Mouse (Mus musculus) kidney, adult 8-10 months (tissue): Measurements from ENCODE around the gene Fn3krp.

Source experiments
- DNase-seq, 2 experiments: peaks; one replicate each; pipeline ENCODE4 v3.0.0; 2022

The Fn3krp gene

GRCm38 (mm10) chr11:121420830-121421552 is at the start of gene Fn3krp:
Fn3krp (plus strand) TSS chr11:121421401.
- DNase-seq = peak; percentile 100

GRCm38 (mm10) chr11:121373305-121373704 is 47.9 kb upstream of the Fn3krp start:
- DNase-seq = no peak

GRCm38 (mm10) chr11:121378644-121379043 is 42.6 kb upstream of the Fn3krp start:
- DNase-seq = no peak

GRCm38 (mm10) chr11:121380294-121380693 is 40.9 kb upstream of the Fn3krp start:
- no peak for DNase-seq

GRCm38 (mm10) chr11:121387750-121388553 is 33.2 kb upstream of the Fn3krp start, which contains the start of gene Rab40b:
Rab40b (minus strand) TSS chr11:121388251.
- DNase-seq = peak; percentile 94 to 96

GRCm38 (mm10) chr11:121388554-121388945 is 32.7 kb upstream of the Fn3krp start:
- no peak for DNase-seq

- no peak for DNase-seq
Measured at GRCm38 (mm10) chr11:121390793-121391192, 30.4 kb upstream of the Fn3krp start.

GRCm38 (mm10) chr11:121392405-121392804 is 28.8 kb upstream of the Fn3krp start:
- DNase-seq = no peak

- DNase-seq = no peak
Measured at GRCm38 (mm10) chr11:121407366-121408155, 13.6 kb upstream of the Fn3krp start.

- no peak for DNase-seq
Measured at GRCm38 (mm10) chr11:121414762-121415161, 6.4 kb upstream of the Fn3krp start.

- DNase-seq = no peak
Measured at GRCm38 (mm10) chr11:121415351-121415750, 5.8 kb upstream of the Fn3krp start.

GRCm38 (mm10) chr11:121417971-121418370 is 3.2 kb upstream of the Fn3krp start:
- DNase-seq = no peak

- DNase-seq = no peak
Measured at GRCm38 (mm10) chr11:121418932-121419331, 2.3 kb upstream of the Fn3krp start.

GRCm38 (mm10) chr11:121420379-121420778 is 822 bp upstream of the Fn3krp start:
- no peak for DNase-seq

GRCm38 (mm10) chr11:121421553-121422173 is 462 bp downstream of the Fn3krp start:
- no peak for DNase-seq

GRCm38 (mm10) chr11:121433397-121433796 is 12.2 kb downstream of the Fn3krp start:
- DNase-seq = no peak

GRCm38 (mm10) chr11:121434156-121435155 is 13.3 kb downstream of the Fn3krp start, which contains the start of gene Fn3k:
Fn3k (plus strand) TSS chr11:121434913.
- DNase-seq = peak; percentile 95 to 96

- DNase-seq = no peak
Measured at GRCm38 (mm10) chr11:121437236-121437635, 16.0 kb downstream of the Fn3krp start.

- DNase-seq = peak; percentile 56 to 80
Measured at GRCm38 (mm10) chr11:121439686-121440292, 18.6 kb downstream of the Fn3krp start.

GRCm38 (mm10) chr11:121441653-121442052 is 20.5 kb downstream of the Fn3krp start:
- no peak for DNase-seq

GRCm38 (mm10) chr11:121442076-121442475 is 20.9 kb downstream of the Fn3krp start:
- no peak for DNase-seq
